Mouse (Mus musculus) lung, embryonic 15.5 days (tissue): ENCODE measurements around the gene Tubb1. TPM values are rescaled to one million over a fixed set of nuclear protein-coding genes. Genes with fewer than 3 reads are reported as not detected.

Experiments used
- ATAC-seq: fragments of 200-750 bp; cut with Nextera tagmentation; 2 replicates; pipeline ENCODE4 v1.8.0; 2017; ENCODE audit warnings: moderate number of reproducible peaks, borderline replicate concordance; ENCODE audit not compliant: low FRiP score, low TSS enrichment; ENCODE audit errors: extremely low read depth
- H3K27ac ChIP-seq: fragments of 300-500 bp; sonication (generic); 2 replicates; pipeline ENCODE4 v1.5.1; 2015; ENCODE audit warnings: moderate library complexity, mild to moderate bottlenecking, inconsistent platforms
- H3K27me3 ChIP-seq: fragments of 300-500 bp; sonication (generic); 2 replicates; pipeline ENCODE4 v1.6.1; 2015; ENCODE audit warnings: inconsistent platforms
- H3K36me3 ChIP-seq: fragments of 300-500 bp; sonication (generic); 2 replicates; pipeline ENCODE4 v1.6.1; 2015; ENCODE audit warnings: inconsistent platforms
- H3K4me1 ChIP-seq: fragments of 300-500 bp; sonication (generic); 2 replicates; pipeline ENCODE4 v1.6.1; 2015; ENCODE audit warnings: inconsistent platforms
- H3K4me2 ChIP-seq: fragments of 300-500 bp; sonication (generic); 2 replicates; pipeline ENCODE4 v1.6.1; 2015; ENCODE audit warnings: inconsistent platforms, mild to moderate bottlenecking, moderate library complexity
- H3K4me3 ChIP-seq: fragments of 300-500 bp; sonication (generic); 2 replicates; pipeline ENCODE4 v1.5.1; 2015; ENCODE audit warnings: mild to moderate bottlenecking, inconsistent platforms
- H3K9ac ChIP-seq: fragments of 300-500 bp; sonication (generic); 2 replicates; pipeline ENCODE4 v1.6.1; 2015; ENCODE audit warnings: inconsistent platforms
- H3K9me3 ChIP-seq: fragments of 300-500 bp; sonication (generic); 2 replicates; pipeline ENCODE4 v1.6.1; 2016; ENCODE audit warnings: inconsistent platforms
- WGBS: fragments of 180-500 bp; shearing (Covaris S2); methylation state at CpG from one replicate; pipeline ENCODE4 v1.1.7; 2015; 5-methylcytosine and 5-hydroxymethylcytosine counted together
- polyA plus RNA-seq: library from polyadenylated mRNA; unstranded; fragments of >200 nt; fragmentation: Nextera tagmentation; extraction: Ambion mirVana; gene quantifications from 2 replicates; pipeline ENCODE4 v1.2.1, GENCODE M21; 2015

Gene Tubb1
- polyA plus RNA-seq, 1 experiment from 2014 or later, result 6.6 TPM

GRCm38 (mm10) chr2:174445018-174445417 is 5.5 kb upstream of the Tubb1 start:
- H3K27ac ChIP-seq, result no peak overlapping the region
- no peak for ATAC-seq
- WGBS, result 64% methylated on average over 6 of the region's 6 CpGs
- no peaks in the 10 kb centered on the region for H3K36me3 ChIP-seq
- H3K4me3 ChIP-seq, result no peak overlapping the region
- H3K27me3 ChIP-seq, result no peaks in the 10 kb centered on the region
- no peak overlapping the region for H3K4me2 ChIP-seq
- H3K4me1 ChIP-seq, result peaks cover 20% of the 10 kb centered on the region
- no peak overlapping the region for H3K9ac ChIP-seq
- H3K9me3 ChIP-seq, result no peaks in the 10 kb centered on the region

GRCm38 (mm10) chr2:174446492-174446891 is 4.0 kb upstream of the Tubb1 start:
- H3K9ac ChIP-seq, result no peak overlapping the region
- ATAC-seq, result no peak
- H3K36me3 ChIP-seq, result no peaks in the 10 kb centered on the region
- no peaks in the 10 kb centered on the region for H3K9me3 ChIP-seq
- no peak overlapping the region for H3K4me3 ChIP-seq
- 50% methylated on average over 7 of the region's 7 CpGs for WGBS
- peaks cover 19% of the 10 kb centered on the region for H3K4me1 ChIP-seq
- H3K4me2 ChIP-seq, result no peak overlapping the region
- H3K27me3 ChIP-seq, result no peaks in the 10 kb centered on the region
- H3K27ac ChIP-seq, result 0 out of 2 replicates have a peak overlapping the region, but pooled peaks have one; percentile 2

GRCm38 (mm10) chr2:174446905-174447304 is 3.6 kb upstream of the Tubb1 start:
- Histone ChIP-seq H3K36me3 (no peaks in the 10 kb centered on the region), H3K27ac (0 out of 2 replicates have a peak overlapping the region, but pooled peaks have one; percentile 2), H3K4me2 (no peak overlapping the region), H3K4me1 (peaks cover 16% of the 10 kb centered on the region), H3K27me3 (no peaks in the 10 kb centered on the region), H3K4me3 (no peak overlapping the region), H3K9ac (no peak overlapping the region), H3K9me3 (no peaks in the 10 kb centered on the region)
- ATAC-seq, result no peak
- 51% methylated on average over 8 of the region's 8 CpGs for WGBS

- Histone ChIP-seq H3K9me3 (no peaks in the 10 kb centered on the region), H3K4me2 (no peak overlapping the region), H3K4me1 (peaks cover 10% of the 10 kb centered on the region), H3K4me3 (no peak overlapping the region), H3K27me3 (no peaks in the 10 kb centered on the region), H3K27ac (no peak overlapping the region), H3K36me3 (no peaks in the 10 kb centered on the region), H3K9ac (no peak overlapping the region)
- ATAC-seq, result no peak
- 79% methylated on average over 4 of the region's 4 CpGs for WGBS
Measured at GRCm38 (mm10) chr2:174448405-174448804, 2.1 kb upstream of the Tubb1 start.

- H3K4me2 ChIP-seq, result no peak overlapping the region
- H3K36me3 ChIP-seq, result no peaks in the 10 kb centered on the region
- H3K4me1 ChIP-seq, result no peaks in the 10 kb centered on the region
- no peaks in the 10 kb centered on the region for H3K27me3 ChIP-seq
- no peak overlapping the region for H3K27ac ChIP-seq
- ATAC-seq, result no peak; the same call in 1 of the 2 replicates
- H3K9me3 ChIP-seq, result no peaks in the 10 kb centered on the region
- WGBS, result 66% methylated on average over 7 of the region's 7 CpGs
- H3K9ac ChIP-seq, result no peak overlapping the region
- no peak overlapping the region for H3K4me3 ChIP-seq
Measured at GRCm38 (mm10) chr2:174453681-174454080, 3.2 kb downstream of the Tubb1 start.

GRCm38 (mm10) chr2:174459365-174459764 is 8.9 kb downstream of the Tubb1 start:
- H3K9me3 ChIP-seq, result no peaks in the 10 kb centered on the region
- 64% methylated on average over 2 of the region's 2 CpGs for WGBS

GRCm38 (mm10) chr2:174463370-174463769 is 12.9 kb downstream of the Tubb1 start:
- WGBS, result 35% methylated on average over 10 of the region's 10 CpGs

More at GRCm38 (mm10) chr2:174459365-174459764, 8.9 kb downstream of the Tubb1 start:
- Histone ChIP-seq H3K4me2 (no peak overlapping the region), H3K27ac (no peak overlapping the region), H3K4me3 (no peak overlapping the region), H3K4me1 (peaks cover 14% of the 10 kb centered on the region), H3K9ac (no peak overlapping the region), H3K36me3 (peaks cover 28% of the 10 kb centered on the region), H3K27me3 (no peaks in the 10 kb centered on the region)
- ATAC-seq, result no peak

GRCm38 (mm10) chr2:174463789-174464523 is 13.5 kb downstream of the Tubb1 start, which contains the start of gene Atp5e:
Gene Atp5e (minus strand): TSS chr2:174464105.
- no peaks in the 10 kb centered on the region for H3K9me3 ChIP-seq
- peaks cover 46% of the 10 kb centered on the region for H3K36me3 ChIP-seq
- ATAC-seq, result peak; percentile 100
- 2% methylated on average over 48 of the region's 48 CpGs for WGBS
- no peaks in the 10 kb centered on the region for H3K27me3 ChIP-seq
- H3K9ac ChIP-seq, result peak within 1 kb of the TSS; percentile 75
- H3K4me3 ChIP-seq, result peak within 1 kb of the TSS; percentile 75
- H3K4me1 ChIP-seq, result peaks cover 14% of the 10 kb centered on the region
- H3K4me2 ChIP-seq, result peak within 1 kb of the TSS; percentile 74
- H3K27ac ChIP-seq, result peak within 1 kb of the TSS; percentile 60; the same call in 1 of the 2 replicates

More at GRCm38 (mm10) chr2:174463370-174463769, 12.9 kb downstream of the Tubb1 start:
- H3K4me3 ChIP-seq, result peak overlapping the region; percentile 75
- H3K4me2 ChIP-seq, result peak overlapping the region; percentile 74
- ATAC-seq, result peak; percentile 33; the same call in 1 of the 2 replicates
- peak overlapping the region; percentile 75 for H3K9ac ChIP-seq
- no peaks in the 10 kb centered on the region for H3K9me3 ChIP-seq
- H3K27ac ChIP-seq, result no peak overlapping the region
- H3K36me3 ChIP-seq, result peaks cover 46% of the 10 kb centered on the region
- H3K4me1 ChIP-seq, result peaks cover 14% of the 10 kb centered on the region
- no peaks in the 10 kb centered on the region for H3K27me3 ChIP-seq

GRCm38 (mm10) chr2:174470333-174470732 is 19.8 kb downstream of the Tubb1 start:
- H3K9me3 ChIP-seq, result no peaks in the 10 kb centered on the region
- no peak overlapping the region for H3K27ac ChIP-seq
- H3K36me3 ChIP-seq, result peaks cover 25% of the 10 kb centered on the region; the same call in 1 of the 2 replicates
- no peak overlapping the region for H3K4me3 ChIP-seq
- H3K9ac ChIP-seq, result no peak overlapping the region
- H3K4me2 ChIP-seq, result no peak overlapping the region
- no peak for ATAC-seq
- 58% methylated on average over 4 of the region's 4 CpGs for WGBS
- no peaks in the 10 kb centered on the region for H3K27me3 ChIP-seq
- H3K4me1 ChIP-seq, result peaks cover 19% of the 10 kb centered on the region

GRCm38 (mm10) chr2:174470786-174471405 is 20.4 kb downstream of the Tubb1 start:
- ATAC-seq, result no peak
- 84% methylated on average over 7 of the region's 7 CpGs for WGBS
- Histone ChIP-seq H3K27ac (0 out of 2 replicates have a peak overlapping the region, but pooled peaks have one; percentile 10), H3K36me3 (peaks cover 24% of the 10 kb centered on the region; the same call in 1 of the 2 replicates), H3K27me3 (no peaks in the 10 kb centered on the region), H3K9me3 (no peaks in the 10 kb centered on the region), H3K4me1 (peaks cover 19% of the 10 kb centered on the region), H3K9ac (no peak overlapping the region), H3K4me3 (no peak overlapping the region), H3K4me2 (peak overlapping the region; percentile 24; the same call in 1 of the 2 replicates)

- Histone ChIP-seq H3K9me3 (no peaks in the 10 kb centered on the region), H3K4me3 (peak overlapping the region; percentile 69), H3K27me3 (no peaks in the 10 kb centered on the region), H3K9ac (peak overlapping the region; percentile 71), H3K36me3 (peaks cover 15% of the 10 kb centered on the region; the same call in 1 of the 2 replicates), H3K27ac (peak overlapping the region; percentile 65), H3K4me1 (peaks cover 19% of the 10 kb centered on the region), H3K4me2 (peak overlapping the region; percentile 80)
- ATAC-seq, result peak; percentile 13
- WGBS, result 8% methylated on average over 30 of the region's 30 CpGs
Measured at GRCm38 (mm10) chr2:174472407-174472806, 21.9 kb downstream of the Tubb1 start.
